Mouse (Mus musculus) mesoderm, embryonic 11.5 days (tissue): Measurements from ENCODE around the gene Gapt.
"Not testable (repeated sequence)": the region's sequence is repeated elsewhere in the genome, so short reads cannot be mapped to it uniquely, and the experiment has no call there.

Experiments used
- DNase-seq: peaks from one replicate; pipeline ENCODE4 v3.0.0-alpha.2; 2012; ENCODE audit warnings: low read depth, low spot score

Gene Gapt

GRCm38 (mm10) chr13:110356941-110357340 is at the start of gene Gapt:
TSS of gene Gapt (minus strand) at chr13:110357199.
- no peak for DNase-seq

GRCm38 (mm10) chr13:110406152-110406551 is 49.2 kb upstream of the Gapt start:
- DNase-seq = no peak

GRCm38 (mm10) chr13:110404686-110405085 is 47.7 kb upstream of the Gapt start:
- not testable (repeated sequence) for DNase-seq

GRCm38 (mm10) chr13:110404059-110404458 is 47.1 kb upstream of the Gapt start:
- DNase-seq = no peak

- DNase-seq = no peak
Measured at GRCm38 (mm10) chr13:110401877-110402276, 44.9 kb upstream of the Gapt start.

GRCm38 (mm10) chr13:110401443-110401842 is 44.4 kb upstream of the Gapt start:
- DNase-seq = no peak

- no peak for DNase-seq
Measured at GRCm38 (mm10) chr13:110398513-110399270, 41.7 kb upstream of the Gapt start.

- no peak for DNase-seq
Measured at GRCm38 (mm10) chr13:110397750-110398149, 40.8 kb upstream of the Gapt start.

GRCm38 (mm10) chr13:110395916-110396685 is 39.1 kb upstream of the Gapt start:
- DNase-seq = peak; percentile 34

GRCm38 (mm10) chr13:110395179-110395794 is 38.3 kb upstream of the Gapt start:
- DNase-seq = peak; percentile 42

- peak; percentile 91 for DNase-seq
Measured at GRCm38 (mm10) chr13:110394291-110395178, 37.5 kb upstream of the Gapt start, which contains the start of gene Plk2. TSS of gene Plk2 (plus strand) at chr13:110395046.

GRCm38 (mm10) chr13:110392631-110393030 is 35.6 kb upstream of the Gapt start:
- no peak for DNase-seq

- peak; percentile 72 for DNase-seq
Measured at GRCm38 (mm10) chr13:110392210-110392609, 35.2 kb upstream of the Gapt start.

- DNase-seq = no peak
Measured at GRCm38 (mm10) chr13:110384514-110384913, 27.5 kb upstream of the Gapt start.

GRCm38 (mm10) chr13:110382447-110382901 is 25.5 kb upstream of the Gapt start:
- DNase-seq = no peak

GRCm38 (mm10) chr13:110369673-110370072 is 12.7 kb upstream of the Gapt start:
- DNase-seq = no peak

- not testable (repeated sequence) for DNase-seq
Measured at GRCm38 (mm10) chr13:110368556-110369040, 11.6 kb upstream of the Gapt start.

GRCm38 (mm10) chr13:110367961-110368555 is 11.1 kb upstream of the Gapt start:
- no peak for DNase-seq

GRCm38 (mm10) chr13:110366477-110366876 is 9.5 kb upstream of the Gapt start:
- DNase-seq = no peak

- DNase-seq = no peak
Measured at GRCm38 (mm10) chr13:110363722-110364121, 6.7 kb upstream of the Gapt start.

GRCm38 (mm10) chr13:110351051-110351450 is 5.9 kb downstream of the Gapt start:
- DNase-seq = no peak
